Mouse (Mus musculus): ENCODE results near the gene Fam187b. TPM values are rescaled to one million over a fixed set of nuclear protein-coding genes. Genes with fewer than 3 reads are reported as not detected.

Gene Fam187b
- total and polyA plus RNA-seq, 3 experiments = not detected

- Histone ChIP-seq H3K9me3 (replicated peaks; ENCODE audit: low read length) (no peaks in the 10 kb centered on the region), H3K4me3 (replicated peaks in 1 of 3; ENCODE audit: low read depth in 2 of 3, low read length in 2 of 3, poor library complexity in 1 of 3) (peak overlapping the region; percentile 51 to 91 (median 88)), H3K27ac (ENCODE audit: insufficient read depth, low read depth) (peak overlapping the region; percentile 61), H3K79me2 (replicated peaks; ENCODE audit: control insufficient read depth, extremely low read depth, insufficient read depth, poor library complexity, severe bottlenecking) (no peaks in the 10 kb centered on the region; the same call in 1 of the 2 replicates), H3K4me2 (ENCODE audit: insufficient read depth, low read depth, poor library complexity, severe bottlenecking) (0 out of 2 replicates have a peak overlapping the region, but pooled peaks have one; percentile 48), H3K9ac (ENCODE audit: insufficient read depth, low read depth) (peak overlapping the region; percentile 100), H3K4me1 (ENCODE audit: control insufficient read depth in 1 of 2, insufficient read depth in 2 of 2) (peaks cover 21 to 45% of the 10 kb centered on the region in 2 experiments), H3K36me3 (replicated peaks in 1 of 2; ENCODE audit: control insufficient read depth in 1 of 2, insufficient read depth in 1 of 2, low read length in 1 of 2) (peaks cover 31 to 54% of the 10 kb centered on the region in 2 experiments), H3K27me3 (replicated peaks) (no peaks in the 10 kb centered on the region)
- in situ Hi-C loops (cut with MboI; ENCODE audit: low pct_ligation_motif_present, low pct_unique_long_range_greater_than_20kb, low sequenced_read_pairs) = no loop called here
- peak; percentile 48 for TF ChIP-seq NRF1 (IDR thresholded peaks at IDR 0.05; ENCODE audit: low read depth, low read length)
- no peak for TF ChIP-seq RAD21 (IDR thresholded peaks at IDR 0.05; ENCODE audit: low read depth, low read length)
- no peak for TF ChIP-seq NELFE (IDR thresholded peaks at IDR 0.05; ENCODE audit: low read depth, low read length)
- no peak for DNase-seq (ENCODE audit: extremely low read depth)
- dilution Hi-C loops (cut with MboI; ENCODE audit: extremely low pct_ligation_motif_present, extremely low pct_unique_long_range_greater_than_20kb, low sequenced_read_pairs) = no loop called here
Observed at GRCm38 (mm10) chr7:30956357-30956751, 17.2 kb upstream of the Fam187b start.

- in situ Hi-C loops (cut with MboI; ENCODE audit: low pct_ligation_motif_present, low pct_unique_long_range_greater_than_20kb, low sequenced_read_pairs) = no loop called here
- Histone ChIP-seq H3K36me3 (replicated peaks in 1 of 2; ENCODE audit: control insufficient read depth in 1 of 2, insufficient read depth in 1 of 2, low read length in 1 of 2) (peaks cover 28 to 49% of the 10 kb centered on the region in 2 experiments), H3K79me2 (replicated peaks; ENCODE audit: control insufficient read depth, extremely low read depth, insufficient read depth, poor library complexity, severe bottlenecking) (no peaks in the 10 kb centered on the region; the same call in 1 of the 2 replicates), H3K4me1 (ENCODE audit: control insufficient read depth in 1 of 2, insufficient read depth in 2 of 2) (peaks cover 21 to 45% of the 10 kb centered on the region in 2 experiments), H3K4me3 (replicated peaks in 1 of 3; ENCODE audit: low read depth in 2 of 3, low read length in 2 of 3, poor library complexity in 1 of 3) (peak within 1 kb of the TSS; percentile 67 to 91 (median 88)), H3K4me2 (ENCODE audit: insufficient read depth, low read depth, poor library complexity, severe bottlenecking) (peak within 1 kb of the TSS; percentile 70), H3K27me3 (replicated peaks) (no peaks in the 10 kb centered on the region), H3K9ac (ENCODE audit: insufficient read depth, low read depth) (peak within 1 kb of the TSS; percentile 100), H3K9me3 (replicated peaks; ENCODE audit: low read length) (no peaks in the 10 kb centered on the region), H3K27ac (ENCODE audit: insufficient read depth, low read depth) (peak within 1 kb of the TSS; percentile 74)
- dilution Hi-C loops (cut with MboI; ENCODE audit: extremely low pct_ligation_motif_present, extremely low pct_unique_long_range_greater_than_20kb, low sequenced_read_pairs) = no loop called here
- peak; percentile 57 for DNase-seq (ENCODE audit: extremely low read depth)
- TF ChIP-seq MAFK (IDR thresholded peaks at IDR 0.05; ENCODE audit: insufficient replicate concordance, low read length) (no peak), UBTF (IDR thresholded peaks at IDR 0.05; ENCODE audit: low read depth, low read length) (no peak; the same call in 1 of the 2 replicates), USF1 (IDR thresholded peaks at IDR 0.05; ENCODE audit: low read depth, low read length) (peak; percentile 59), ZMIZ1 (IDR thresholded peaks at IDR 0.05; ENCODE audit: low read depth, low read length) (no peak), GABPA (IDR thresholded peaks at IDR 0.05; ENCODE audit: insufficient replicate concordance, low read depth, low read length) (no peak), EP300 (IDR thresholded peaks at IDR 0.05; ENCODE audit: low read length) (no peak), MAX (IDR thresholded peaks at IDR 0.05; ENCODE audit: low read length) (no peak), JUND (conservative IDR thresholded peaks at IDR 0.05; ENCODE audit: low read depth, low read length) (no peak), ZKSCAN1 (IDR thresholded peaks at IDR 0.05; ENCODE audit: borderline replicate concordance, low read depth, low read length) (no peak), IRF4 (IDR thresholded peaks at IDR 0.05; ENCODE audit: low read depth, low read length) (no peak), CHD1 (IDR thresholded peaks at IDR 0.05; ENCODE audit: low read depth, low read length) (no peak), MAZ (IDR thresholded peaks at IDR 0.05; ENCODE audit: low read depth, low read length) (0 out of 2 replicates have a peak, but pooled peaks have one; percentile 35), ZNF384 (IDR thresholded peaks at IDR 0.05; ENCODE audit: low read depth, low read length) (peak; percentile 90), USF2 (conservative IDR thresholded peaks at IDR 0.05; ENCODE audit: low read depth, low read length) (no peak), KAT2A (IDR thresholded peaks at IDR 0.05; ENCODE audit: insufficient replicate concordance, low read length) (no peak), BHLHE40 (IDR thresholded peaks at IDR 0.05; ENCODE audit: low read depth, low read length) (peak; percentile 81), E2F4 (IDR thresholded peaks at IDR 0.05; ENCODE audit: insufficient replicate concordance, low read depth, low read length) (no peak), MXI1 (IDR thresholded peaks at IDR 0.05; ENCODE audit: low read depth, low read length) (0 out of 2 replicates have a peak, but pooled peaks have one; percentile 4), CTCF (conservative IDR thresholded peaks at IDR 0.05 in 1 of 2, IDR thresholded peaks at IDR 0.05 in 1 of 2; ENCODE audit: low read depth in 2 of 2, low read length in 2 of 2) (no peak), HCFC1 (IDR thresholded peaks at IDR 0.05; ENCODE audit: low read depth, low read length) (no peak)
Observed at GRCm38 (mm10) chr7:30956756-30957366, 16.7 kb upstream of the Fam187b start, which contains the start of gene Usf2. TSS of gene Usf2 (minus strand) at chr7:30956803.

All from CH12.LX (cell line).